Mouse (Mus musculus) heart, adult 18-20 months (tissue): ENCODE results near the gene Efnb1. TPM values are rescaled to one million over a fixed set of nuclear protein-coding genes. Genes with fewer than 3 reads are reported as not detected.
"Not testable (repeated sequence)": the region's sequence is repeated elsewhere in the genome, so short reads cannot be mapped to it uniquely, and the experiment has no call there.

Experiments
- DNase-seq, 2 experiments: peaks; one replicate each; pipeline ENCODE4 v3.0.0; 2021 to 2022; ENCODE audit warnings: mixed read lengths in 1 of 2
- long read RNA-seq, 2 experiments: library from polyadenylated mRNA; stranded (forward); transcript quantifications; one replicate each; pipeline ENCODE4 v2.0.0; 2021
- total RNA-seq, 2 experiments: library from RNA; stranded (reverse); gene quantifications; 2 replicates each; pipeline ENCODE4 v1.2.3; 2021

The Efnb1 gene
- 10 to 100 TPM; 16.3 to 16.4 TPM for total RNA-seq
- long read RNA-seq, experiment 1, transcript Efnb1-201 (5 exons, 3,258 nt) = major isoform, 9 of 14 reads
- long read RNA-seq, experiment 1, partial matches to known transcripts = 0 of 14 reads
- long read RNA-seq, experiment 1, other reads (novel, unspliced or antisense) = 4 of 14 reads
- long read RNA-seq, experiment 2, partial matches to known transcripts = 0 of 4 reads
- long read RNA-seq, experiment 2, other reads (novel, unspliced or antisense) = 3 of 4 reads

- peak; percentile 93 to 96 for DNase-seq
These were observed at the start of gene Efnb1 for GRCm38 (mm10) chrX:99135523-99136258. Gene Efnb1 (plus strand): TSS chrX:99136130.

GRCm38 (mm10) chrX:99092704-99093103, 43.2 kb upstream of the Efnb1 start:
- DNase-seq = no peak

- not testable (repeated sequence) for DNase-seq
These were observed 24.7 kb upstream of the Efnb1 start for GRCm38 (mm10) chrX:99111088-99111724.

- DNase-seq = no peak
These were observed 16.4 kb upstream of the Efnb1 start for GRCm38 (mm10) chrX:99119510-99119909.

GRCm38 (mm10) chrX:99130059-99130458, 5.9 kb upstream of the Efnb1 start:
- peak; percentile 44 to 89 for DNase-seq

GRCm38 (mm10) chrX:99132573-99132972, 3.4 kb upstream of the Efnb1 start:
- no peak for DNase-seq

- peak; percentile 84 to 86 for DNase-seq
These were observed 1.0 kb upstream of the Efnb1 start for GRCm38 (mm10) chrX:99134891-99135290.

GRCm38 (mm10) chrX:99136431-99136966, 569 bp downstream of the Efnb1 start:
- peak; percentile 36 to 51 for DNase-seq

- no peak for DNase-seq
These were observed 1.4 kb downstream of the Efnb1 start for GRCm38 (mm10) chrX:99137143-99137870.

GRCm38 (mm10) chrX:99137928-99138740, 2.2 kb downstream of the Efnb1 start:
- DNase-seq = peak in 1 of 2 experiments; percentile 25

- peak in 1 of 2 experiments; percentile 28 for DNase-seq
These were observed 5.1 kb downstream of the Efnb1 start for GRCm38 (mm10) chrX:99141079-99141478.

- no peak for DNase-seq
These were observed 6.0 kb downstream of the Efnb1 start for GRCm38 (mm10) chrX:99141900-99142299.

GRCm38 (mm10) chrX:99145561-99145960, 9.6 kb downstream of the Efnb1 start:
- no peak for DNase-seq

- DNase-seq = no peak
These were observed 12.4 kb downstream of the Efnb1 start for GRCm38 (mm10) chrX:99148061-99148905.

- no peak for DNase-seq
These were observed 13.1 kb downstream of the Efnb1 start for GRCm38 (mm10) chrX:99149047-99149446.

- peak; percentile 36 to 72 for DNase-seq
These were observed 14.0 kb downstream of the Efnb1 start for GRCm38 (mm10) chrX:99149900-99150299.

- no peak for DNase-seq
These were observed 14.8 kb downstream of the Efnb1 start for GRCm38 (mm10) chrX:99150712-99151111.

GRCm38 (mm10) chrX:99151434-99151833, 15.5 kb downstream of the Efnb1 start:
- DNase-seq = no peak

- DNase-seq = no peak
These were observed 16.2 kb downstream of the Efnb1 start for GRCm38 (mm10) chrX:99152141-99152540.

GRCm38 (mm10) chrX:99152566-99153265, 16.8 kb downstream of the Efnb1 start:
- DNase-seq = no peak
